Mouse (Mus musculus) liver, embryonic 16.5 days (tissue): ENCODE measurements around the gene Cdon. TPM values are rescaled to one million over a fixed set of nuclear protein-coding genes. Genes with fewer than 3 reads are reported as not detected.

Experiments
- polyA plus RNA-seq: library from polyadenylated mRNA; unstranded; fragments of >200 nt; fragmentation: Nextera tagmentation; extraction: Ambion mirVana; gene quantifications from 2 replicates; pipeline ENCODE4 v1.2.1, GENCODE M21; 2015

Cdon gene
- polyA plus RNA-seq, 1 experiment from 2014 or later = 0.30 TPM

Other genes with a start within 250 kb of the Cdon start
- 43.4 and 44.2 TPM in 2 replicates for gene Dcps, start 245.1 kb upstream of the Cdon start, polyA plus RNA-seq
- 48.2 and 51.5 TPM in 2 replicates for gene Srpr, start 221.0 kb upstream of the Cdon start, polyA plus RNA-seq
- gene Tirap, start 220.8 kb upstream of the Cdon start, polyA plus RNA-seq = 7.2 and 8.5 TPM in 2 replicates
- 20.2 and 20.5 TPM in 2 replicates for gene Foxred1, start 210.1 kb upstream of the Cdon start, polyA plus RNA-seq
- gene Fam118b, start 153.3 kb upstream of the Cdon start, polyA plus RNA-seq = 9.9 TPM in 2 replicates
- gene Rpusd4, start 153.3 kb upstream of the Cdon start, polyA plus RNA-seq = 10.5 and 11.2 TPM in 2 replicates
- not detected in 2 replicates for gene Gm1113, start 97.1 kb downstream of the Cdon start, polyA plus RNA-seq
- 0.14 and 0.18 TPM in 2 replicates for gene Ddx25, start 137.4 kb downstream of the Cdon start, polyA plus RNA-seq
- 5.2 and 5.8 TPM in 2 replicates for gene Pus3, start 137.5 kb downstream of the Cdon start, polyA plus RNA-seq
- 0.05 and 0.09 TPM in 2 replicates for gene Pate2, start 149.2 kb downstream of the Cdon start, polyA plus RNA-seq
- 9.0 and 9.4 TPM in 2 replicates for gene Hyls1, start 149.3 kb downstream of the Cdon start, polyA plus RNA-seq
- gene Pate4, start 190.8 kb downstream of the Cdon start, polyA plus RNA-seq = not detected in 2 replicates
- not detected in 2 replicates for gene Pate3, start 227.1 kb downstream of the Cdon start, polyA plus RNA-seq